9 mouse cellular contexts compared by ENCODE assay signal in genomic region chr2:118539881-118540516, GRCm38 (mm10). TPM values are rescaled to one million over a fixed set of nuclear protein-coding genes. Genes with fewer than 3 reads are reported as not detected.
DNase-seq lines count a peak whose midpoint lies in the region; ATAC-seq and TF ChIP-seq lines count a peak whose summit lies in the region.
"Had no signal": no experiment of that assay in that cellular context is flagged by ENCODE, and none has a peak within 500 bp of the region (broad histone marks: within the 10 kb centered on the region; RNA-seq: fewer than 3 reads in every experiment).

No protein-coding gene starts in this region.

- no peak for TF ChIP-seq POLR2A in liver, adult 2 months (IDR thresholded peaks at IDR 0.05; ENCODE audit: extremely low read depth, insufficient read depth, low read length)

- H3K27me3 ChIP-seq in liver, adult 2 months (ENCODE audit: control insufficient read depth, insufficient read depth, low read length), result no peaks in the 10 kb centered on the region
- no peaks in the 10 kb centered on the region for H3K27me3 ChIP-seq in heart, embryonic 10.5 days (ENCODE audit: insufficient read depth, poor library complexity, severe bottlenecking)
- H3K27me3 ChIP-seq in kidney, embryonic 16.5 days (ENCODE audit: insufficient read depth, low read length), result no peaks in the 10 kb centered on the region
- H3K27me3 ChIP-seq: Patski had no signal

- no peak overlapping the region for H3K9ac ChIP-seq in liver, adult 2 months (ENCODE audit: low read depth, low read length)
- peak overlapping the region; percentile 45 for H3K9ac ChIP-seq in kidney, embryonic 16.5 days (replicated peaks; ENCODE audit: low read length)

- no peak overlapping the region for H3K4me3 ChIP-seq in liver, adult 2 months (ENCODE audit: insufficient read depth, low read depth, low read length)
- 0 out of 2 replicates have a peak overlapping the region, but pooled peaks have one; percentile 13 for H3K4me3 ChIP-seq in heart, embryonic 10.5 days
- H3K4me3 ChIP-seq in kidney, embryonic 16.5 days (ENCODE audit: low read length), result no peak overlapping the region
- no peak overlapping the region for H3K4me3 ChIP-seq in macrophage (ENCODE audit: inconsistent target)

- no peaks in the 10 kb centered on the region for H3K79me2 ChIP-seq in liver, adult 2 months (ENCODE audit: control insufficient read depth, insufficient read depth, low read length)
- H3K79me2 ChIP-seq in macrophage (ENCODE audit: inconsistent target), result no peaks in the 10 kb centered on the region

- no peak overlapping the region for H3K4me2 ChIP-seq in kidney, embryonic 16.5 days (replicated peaks; ENCODE audit: low read depth, low read length)

- H3K4me1 ChIP-seq in liver, adult 2 months (ENCODE audit: control insufficient read depth, insufficient read depth, low read length), result peaks cover 24% of the 10 kb centered on the region
- H3K4me1 ChIP-seq in heart, embryonic 10.5 days, result peaks cover 81% of the 10 kb centered on the region
- H3K4me1 ChIP-seq in kidney, embryonic 16.5 days (ENCODE audit: insufficient read depth, low read length), result peaks cover 73% of the 10 kb centered on the region

- no peak for DNase-seq in liver, adult 2 months (ENCODE audit: extremely low read depth, low read depth, low spot score)
- DNase-seq in liver, result no peak
- DNase-seq in heart, embryonic 10.5 days (ENCODE audit: low spot score), result peak; percentile 79
- no peak for DNase-seq in frontal cortex, postnatal 14 days (ENCODE audit: low spot score in 2 of 2)
- no peak for DNase-seq in frontal cortex, postnatal 10 days (ENCODE audit: low spot score in 2 of 2)

- peak overlapping the region; percentile 49 for H3K27ac ChIP-seq in liver, adult 2 months (replicated peaks; ENCODE audit: insufficient read depth, low read depth, low read length)
- peak overlapping the region; percentile 92 for H3K27ac ChIP-seq in heart, embryonic 10.5 days
- H3K27ac ChIP-seq in kidney, embryonic 16.5 days (ENCODE audit: low read length), result peak overlapping the region; percentile 91
- H3K27ac ChIP-seq in macrophage, result peak overlapping the region; percentile 87

- ATAC-seq in kidney, embryonic 16.5 days (ENCODE audit: low FRiP score, low TSS enrichment), result no peak
- no peak for ATAC-seq in activated CD4-positive, CD25-positive, alpha-beta regulatory T cell, adult 4 months

- WGBS in liver, adult 2 months, result 77% methylated on average over 9 of the region's 9 CpGs
- 27% methylated on average over 9 of the region's 9 CpGs for WGBS in heart, embryonic 10.5 days
- WGBS in kidney, embryonic 16.5 days, result 26% methylated on average over 9 of the region's 9 CpGs
- WGBS in macrophage (ENCODE audit: missing documents), result 72% methylated on average over 9 of the region's 9 CpGs

- H3K36me3 ChIP-seq in liver, adult 2 months (ENCODE audit: control insufficient read depth, insufficient read depth, low read length), result no peaks in the 10 kb centered on the region
- H3K36me3 ChIP-seq in heart, embryonic 10.5 days, result peaks cover 10% of the 10 kb centered on the region; the same call in 1 of the 2 replicates
- H3K36me3 ChIP-seq in kidney, embryonic 16.5 days (ENCODE audit: insufficient read depth, low read length), result peaks cover 9% of the 10 kb centered on the region
- H3K36me3 ChIP-seq in macrophage (ENCODE audit: inconsistent target), result no peaks in the 10 kb centered on the region

- no peak for TF ChIP-seq CTCF in liver, adult 2 months (IDR thresholded peaks at IDR 0.05; ENCODE audit: low read depth, low read length)

- H3K9me3 ChIP-seq in heart, embryonic 10.5 days, result no peaks in the 10 kb centered on the region
- H3K9me3 ChIP-seq in kidney, embryonic 16.5 days (ENCODE audit: low read length), result no peaks in the 10 kb centered on the region

RNA-seq across cellular contexts. Expression of gene Bmf, which starts 9.5 kb away (rescaled TPM):
- total RNA-seq in liver, adult 2 months (2014; rRNA removed), result 10.9 and 17.0 TPM in 2 replicates
- 3.9 and 5.7 TPM in 2 replicates for polyA plus RNA-seq in liver, adult 2 months (2012; rRNA removed)
- polyA plus RNA-seq in heart, embryonic 10.5 days (2016; fragmentation: Nextera tagmentation; extraction: Ambion mirVana), result 2.5 and 3.7 TPM in 2 replicates
- 7.6 and 9.9 TPM in 2 replicates for polyA plus RNA-seq in kidney, embryonic 16.5 days (2015; fragmentation: Nextera tagmentation; extraction: Ambion mirVana)
- 10 to 100 TPM in 1 of 26 experiments, 1 to 10 TPM in 20, under 1 TPM in 4, not detected in 1; 0.18 to 13.9 (median 3.2) TPM for total RNA-seq in macrophage (2018; cell fraction: chromatin; rRNA removed)
- total RNA-seq in macrophage (2018; cell fraction: cytosol; rRNA removed), result 10 to 100 TPM in 1 of 26 experiments, 1 to 10 TPM in 20, under 1 TPM in 5; 0.34 to 12.3 (median 3.0) TPM
- 10 to 100 TPM in 4 of 26 experiments, 1 to 10 TPM in 18, under 1 TPM in 4; 0.14 to 15.9 (median 3.4) TPM for total RNA-seq in macrophage (2018; cell fraction: nucleus; rRNA removed)
- polyA plus RNA-seq in macrophage (2018), result 1.3 to 13.0 TPM (median 5.3 TPM) in 3 replicates
- polyA plus RNA-seq in activated CD4-positive, CD25-positive, alpha-beta regulatory T cell, adult 4 months (2017; shearing (Covaris generic)), result under 1 TPM; 0.18 to 0.19 TPM

RNA-seq across cellular contexts. Expression of gene Bub1b, which starts 58.0 kb away (rescaled TPM):
- total RNA-seq in liver, adult 2 months (2014; rRNA removed), result 0.65 and 2.3 TPM in 2 replicates
- 0.20 and 0.21 TPM in 2 replicates for polyA plus RNA-seq in liver, adult 2 months (2012; rRNA removed)
- polyA plus RNA-seq in heart, embryonic 10.5 days (2016; fragmentation: Nextera tagmentation; extraction: Ambion mirVana), result 101 and 104 TPM in 2 replicates
- polyA plus RNA-seq in kidney, embryonic 16.5 days (2015; fragmentation: Nextera tagmentation; extraction: Ambion mirVana), result 102 and 112 TPM in 2 replicates
- total RNA-seq in macrophage (2018; cell fraction: chromatin; rRNA removed), result 10 to 100 TPM in 3 of 26 experiments, 1 to 10 TPM in 22, under 1 TPM in 1; 0.62 to 37.3 (median 5.9) TPM
- total RNA-seq in macrophage (2018; cell fraction: cytosol; rRNA removed), result 1 to 10 TPM; 1.5 to 6.9 (median 2.7) TPM
- 10 to 100 TPM in 1 of 26 experiments, 1 to 10 TPM in 25; 1.3 to 15.2 (median 4.0) TPM for total RNA-seq in macrophage (2018; cell fraction: nucleus; rRNA removed)
- 2.2 to 9.4 TPM (median 7.8 TPM) in 3 replicates for polyA plus RNA-seq in macrophage (2018)
- 10 to 100 TPM; 11.4 to 18.8 TPM for polyA plus RNA-seq in activated CD4-positive, CD25-positive, alpha-beta regulatory T cell, adult 4 months (2017; shearing (Covaris generic))
